Mouse (Mus musculus): ENCODE measurements at regions not wholly inside any gene's neighbourhood (a gene's known extent, or its start where the extent isn't known, plus 50 kb on each side); places are given as distances from the start of the nearest gene placed in this dataset.

DNA sequence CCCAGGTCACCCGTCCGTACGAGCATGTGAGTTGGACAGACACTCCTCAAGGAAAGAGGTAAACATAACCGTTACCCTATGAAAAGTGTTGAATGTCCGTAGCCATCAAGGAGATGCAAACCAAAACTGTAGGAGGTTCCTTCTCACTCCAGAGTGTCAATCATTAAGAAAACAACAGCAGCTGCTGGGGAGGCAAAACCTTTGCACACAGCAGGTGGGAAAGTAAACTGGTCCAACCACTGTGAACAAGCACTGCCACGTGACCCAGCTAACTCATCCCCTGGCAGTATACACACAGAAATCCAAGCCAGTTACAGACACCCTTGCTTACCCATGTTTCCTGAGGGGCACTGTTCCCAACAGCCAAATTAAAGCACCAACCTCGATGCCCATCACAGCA lies 54.7 kb upstream of the Irx5 start:
- no peak for ATAC-seq (replicated peaks; ENCODE audit: low FRiP score, poor library complexity, severe bottlenecking)

DNA sequence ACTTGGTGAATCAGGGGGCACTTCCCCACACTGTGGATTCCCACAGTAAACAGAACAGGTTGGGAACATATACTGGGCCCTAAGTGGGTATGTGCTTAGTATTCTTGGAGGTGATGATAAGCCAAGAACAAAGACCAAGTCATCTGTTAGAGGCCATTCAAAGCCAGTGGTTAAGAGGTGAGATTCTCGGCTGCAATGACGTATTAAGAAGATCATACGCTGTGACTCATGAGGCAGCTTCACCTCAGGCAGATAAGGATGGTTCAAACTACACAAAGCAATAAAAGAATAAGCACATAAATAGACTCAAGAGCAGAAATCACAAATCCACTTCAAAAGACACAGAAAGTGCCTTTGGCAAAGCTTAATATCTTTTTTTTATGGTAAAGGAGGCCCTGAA lies 56.4 kb upstream of the Irx5 start:
- no peak for ATAC-seq (replicated peaks; ENCODE audit: low FRiP score, poor library complexity, severe bottlenecking)

DNA sequence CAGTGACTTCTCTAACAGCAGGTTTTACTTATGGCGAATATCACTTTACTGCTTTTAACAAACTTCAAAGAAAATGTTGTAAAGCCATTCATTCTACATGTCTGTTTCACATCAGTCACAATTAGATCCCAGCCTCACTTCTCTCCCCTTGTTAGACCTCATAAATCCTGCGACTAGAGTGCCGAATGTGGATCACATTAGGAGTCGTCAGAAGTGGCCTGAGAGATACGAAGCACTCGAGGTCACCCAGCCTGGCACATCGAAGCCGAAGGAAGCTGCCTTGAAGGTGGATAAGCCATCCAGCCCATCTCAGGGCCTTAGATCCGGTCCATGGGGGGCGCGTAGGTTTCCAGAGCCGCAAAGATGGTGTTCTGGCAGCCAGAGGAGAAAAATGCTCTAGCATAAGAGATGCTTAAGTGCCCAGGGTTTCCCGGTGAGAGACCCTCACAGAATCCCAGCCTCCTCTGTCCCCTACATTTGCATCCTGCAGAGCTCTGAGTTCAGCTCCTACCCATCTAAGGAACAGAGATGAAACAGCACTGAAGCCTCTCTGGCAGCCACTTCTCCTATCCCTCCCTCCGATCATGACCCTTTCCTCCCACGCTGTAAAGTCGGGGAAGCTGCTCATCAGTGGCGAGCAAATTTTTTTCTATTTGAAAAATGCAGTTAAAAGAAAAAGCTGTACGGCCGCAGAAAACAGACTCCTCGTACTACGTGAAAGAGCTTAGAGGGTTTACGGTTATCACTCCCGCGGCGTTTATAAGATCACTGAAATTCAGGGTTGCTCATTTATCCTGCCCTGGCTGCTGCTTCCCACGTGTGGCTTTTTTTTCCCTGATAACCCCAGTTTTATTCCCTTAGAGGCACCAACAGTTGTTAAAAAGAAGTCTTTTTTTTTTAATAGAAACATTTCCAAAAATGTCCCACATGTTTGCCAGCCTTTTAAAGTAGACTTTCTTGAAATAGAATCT lies 70.3 kb upstream of the Irx5 start:
- ATAC-seq (replicated peaks; ENCODE audit: low FRiP score, poor library complexity, severe bottlenecking) = no peak

DNA sequence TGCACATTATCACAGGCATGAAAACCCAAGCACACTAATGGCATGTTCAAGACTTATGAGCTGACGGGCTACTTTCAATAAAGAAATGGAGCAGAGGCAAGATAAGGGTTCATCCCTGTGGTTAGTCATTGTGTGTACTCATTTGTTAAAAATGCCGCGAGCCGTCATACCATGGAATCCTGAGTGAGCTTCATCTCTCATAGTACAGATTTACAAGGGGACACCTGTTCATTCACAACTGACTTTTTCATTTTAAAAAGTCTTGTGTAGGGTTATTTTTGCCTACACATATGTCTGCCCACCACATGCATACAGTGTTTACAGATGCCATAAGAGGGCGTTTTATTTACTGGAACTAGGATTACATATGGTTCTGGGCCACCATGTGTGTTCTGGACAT lies 81.7 kb upstream of the Irx5 start:
- ATAC-seq (replicated peaks; ENCODE audit: low FRiP score, poor library complexity, severe bottlenecking) = no peak

DNA sequence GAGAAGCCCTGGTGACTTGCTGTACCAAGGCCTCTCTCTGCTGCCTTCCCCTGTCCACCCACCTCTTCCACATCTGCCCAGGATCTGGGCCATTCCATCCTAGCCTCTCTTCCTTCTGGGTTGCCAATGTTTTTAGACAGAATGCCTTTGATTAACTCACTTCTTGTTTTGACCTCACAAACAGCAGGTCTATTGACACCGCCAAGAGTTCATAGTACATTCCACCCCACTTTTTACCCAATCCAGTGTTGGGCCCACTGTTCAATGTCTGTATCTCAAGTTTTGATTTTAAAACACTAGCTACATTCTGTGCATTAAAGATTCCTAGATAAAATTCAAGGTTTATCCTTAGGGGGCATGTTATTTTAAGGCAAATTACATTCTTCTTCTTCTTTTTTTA lies 84.7 kb upstream of the Irx5 start:
- ATAC-seq (replicated peaks; ENCODE audit: low FRiP score, poor library complexity, severe bottlenecking) = no peak

DNA sequence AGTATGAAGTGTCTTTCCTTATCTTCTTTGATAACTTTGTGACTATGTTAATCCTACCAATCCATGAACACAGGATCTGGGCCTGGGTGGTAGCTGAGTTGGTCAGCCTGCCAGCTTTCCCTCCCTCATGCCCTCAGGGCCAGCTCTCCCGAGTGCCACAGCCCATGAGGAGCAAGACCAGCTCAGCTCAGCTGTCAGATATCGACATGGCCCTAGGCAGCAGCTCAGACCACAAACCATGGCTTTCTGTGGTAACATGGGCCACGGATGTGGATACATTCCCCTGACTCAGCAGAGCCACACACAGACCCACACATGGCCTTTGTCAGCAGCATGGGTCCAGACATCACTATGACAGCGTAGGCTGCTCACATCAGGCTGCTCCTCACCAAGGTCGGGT lies 85.4 kb upstream of the Irx5 start:
- ATAC-seq (replicated peaks; ENCODE audit: low FRiP score, poor library complexity, severe bottlenecking) = no peak

DNA sequence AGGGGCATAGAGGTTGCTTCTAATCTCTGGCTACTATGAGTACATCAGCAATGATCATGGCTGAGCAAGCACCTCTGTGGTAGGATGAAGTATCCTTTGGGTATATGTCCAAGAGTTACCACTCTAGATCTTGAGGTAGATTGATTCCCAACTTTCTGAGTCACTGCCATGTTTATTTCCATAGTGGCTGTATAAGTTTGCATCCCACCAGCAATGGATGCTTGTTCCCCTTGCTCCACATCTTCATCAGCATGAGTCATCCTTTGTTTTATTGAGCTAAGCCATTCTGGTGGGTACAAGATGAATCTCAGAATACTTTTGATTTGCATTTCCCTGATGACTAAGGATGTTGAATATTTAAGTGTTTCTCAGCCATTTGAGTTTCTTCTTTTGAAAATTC lies 86.8 kb upstream of the Irx5 start:
- no peak for ATAC-seq (replicated peaks; ENCODE audit: low FRiP score, poor library complexity, severe bottlenecking)

DNA sequence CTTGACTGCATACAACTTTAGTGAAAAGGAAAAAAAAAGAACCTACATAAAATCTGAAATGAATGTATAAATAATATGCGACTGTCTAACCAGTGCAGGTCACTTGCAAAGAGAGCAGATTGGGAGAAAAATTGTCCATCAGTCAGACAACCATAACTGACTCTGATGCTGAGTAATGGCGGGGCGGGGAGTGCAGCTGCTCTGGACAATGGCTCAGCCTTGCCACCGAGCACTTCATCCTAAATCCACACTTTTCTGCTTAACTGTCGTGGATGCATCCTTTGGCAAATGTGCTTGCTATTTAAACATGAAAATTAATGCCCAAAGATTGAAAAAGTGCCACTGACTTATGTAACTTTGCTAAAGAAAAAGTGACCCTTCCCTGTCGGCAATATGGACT lies 90.0 kb upstream of the Irx5 start:
- ATAC-seq (replicated peaks; ENCODE audit: low FRiP score, poor library complexity, severe bottlenecking) = no peak

DNA sequence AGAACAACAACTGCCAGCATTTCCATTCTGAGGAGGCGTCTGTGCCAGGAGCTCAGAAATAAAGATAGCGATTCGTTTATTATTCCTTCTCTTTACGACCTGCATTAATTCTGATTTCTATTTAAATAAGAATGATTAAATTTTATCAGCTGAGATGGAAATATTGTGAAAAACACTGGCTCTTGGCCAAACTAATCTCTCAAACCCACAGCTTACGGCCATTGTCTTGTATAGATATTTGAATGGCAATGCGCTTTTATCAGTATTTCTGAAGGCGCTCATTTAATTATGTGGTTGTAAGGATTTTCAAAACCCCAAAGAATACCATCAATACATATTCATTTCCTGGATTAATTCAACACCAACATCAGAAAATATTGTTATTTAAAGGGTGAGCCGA lies 97.4 kb upstream of the Irx5 start:
- ATAC-seq (replicated peaks; ENCODE audit: low FRiP score, poor library complexity, severe bottlenecking) = no peak

DNA sequence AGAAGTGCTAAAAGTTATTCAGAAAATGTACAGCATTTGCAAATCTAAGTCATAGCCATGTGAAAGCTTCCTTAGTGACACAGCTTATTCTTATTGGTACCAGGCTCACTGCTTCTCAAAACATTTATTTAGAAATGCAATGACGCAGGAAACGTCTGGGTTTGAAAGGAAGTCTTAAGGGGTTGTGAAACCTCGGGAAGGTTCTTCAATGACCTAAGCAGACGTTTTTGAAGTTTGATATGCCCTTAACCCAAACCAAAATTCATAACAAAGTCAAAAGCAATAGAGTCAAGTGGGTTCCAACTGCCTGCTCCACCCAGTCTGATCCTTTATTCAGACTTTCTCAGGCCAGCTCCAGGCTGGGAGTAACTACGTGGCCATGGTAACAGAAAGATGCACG lies 99.2 kb upstream of the Irx5 start:
- no peak for ATAC-seq (replicated peaks; ENCODE audit: low FRiP score, poor library complexity, severe bottlenecking)

DNA sequence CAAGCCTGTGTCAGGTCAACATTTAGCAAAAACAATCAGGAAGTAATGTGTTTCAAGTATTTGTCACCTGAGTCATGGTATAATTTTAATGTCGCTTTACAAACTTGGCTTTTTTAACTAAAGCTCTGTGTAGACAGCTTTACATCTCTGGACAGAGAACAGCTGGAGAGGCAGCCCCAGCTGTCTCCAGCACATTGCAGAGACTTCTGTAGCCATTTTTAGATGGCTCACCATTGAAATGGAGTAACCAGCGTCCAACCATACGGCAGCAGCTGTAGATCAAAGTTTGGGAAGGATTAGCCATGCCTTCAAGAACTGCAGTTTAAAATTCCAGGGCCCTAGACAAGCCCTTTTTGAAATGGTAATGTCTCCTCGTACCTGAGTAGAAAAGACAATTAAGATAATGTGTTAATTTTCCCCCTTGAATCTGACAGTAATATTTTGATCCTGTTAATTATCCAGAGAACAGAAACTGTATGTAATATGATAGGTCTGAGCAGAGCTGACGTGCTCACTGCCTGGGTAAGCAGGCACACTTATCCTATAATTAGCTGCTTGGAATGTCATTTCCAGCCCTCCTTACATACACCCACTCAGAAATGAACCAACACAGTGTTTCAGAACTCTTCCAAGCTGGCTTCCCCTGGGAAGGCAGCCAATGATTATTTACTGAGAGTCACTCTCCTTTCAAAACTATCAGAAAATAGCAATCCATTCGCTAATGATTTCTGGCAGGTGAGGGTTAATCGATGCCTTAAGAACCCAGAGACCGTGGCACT lies 104.6 kb upstream of the Irx5 start:
- ATAC-seq (replicated peaks; ENCODE audit: low FRiP score, poor library complexity, severe bottlenecking) = no peak

DNA sequence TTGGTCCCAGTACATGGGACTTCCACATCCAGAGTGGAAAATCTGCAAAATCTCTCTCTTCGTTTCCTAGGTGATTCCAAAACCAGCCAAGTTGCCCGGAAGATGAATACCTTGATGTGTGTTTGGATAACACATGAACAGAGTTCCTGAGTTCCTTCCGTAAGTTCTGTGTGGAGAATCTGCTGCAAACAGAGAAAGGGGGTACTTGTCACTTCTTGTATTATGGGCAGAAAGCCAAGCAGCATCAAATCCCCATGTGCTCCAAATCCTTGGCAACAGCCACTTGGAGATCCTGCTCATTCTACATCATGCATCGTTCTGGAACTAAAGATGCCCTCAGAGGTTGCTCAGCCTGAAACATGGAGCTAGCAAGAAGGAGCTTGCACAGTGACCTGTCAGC lies 111.1 kb upstream of the Irx5 start:
- no peak for ATAC-seq (replicated peaks; ENCODE audit: low FRiP score, poor library complexity, severe bottlenecking)

DNA sequence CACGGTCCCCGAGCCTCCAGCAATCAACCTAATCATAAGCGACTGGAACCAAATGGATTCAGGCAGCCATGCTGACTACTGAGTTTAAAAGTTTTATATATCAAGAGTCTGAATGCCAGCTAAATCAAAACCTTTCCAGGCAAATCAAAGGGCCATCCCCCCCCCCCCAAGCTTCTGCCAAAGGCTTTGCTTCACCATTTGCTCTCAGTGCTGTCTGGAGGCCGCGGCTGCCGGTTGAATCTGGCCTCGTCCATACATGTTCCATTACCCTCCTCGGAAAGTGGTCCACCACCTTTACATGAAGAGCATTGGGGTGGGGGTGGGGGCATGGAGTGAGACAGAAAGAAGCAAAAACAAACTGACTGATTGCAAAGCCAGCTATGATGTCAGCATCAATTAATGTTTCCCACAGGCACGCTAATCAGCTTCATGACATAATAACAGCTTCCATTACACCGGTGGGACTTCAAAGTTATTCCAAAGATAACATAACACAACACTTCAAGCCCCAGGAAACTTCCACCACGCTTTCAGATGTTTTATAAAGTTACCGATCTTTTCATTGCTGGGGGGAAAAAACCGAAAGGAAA lies 116.6 kb upstream of the Irx5 start:
- no peak for ATAC-seq (replicated peaks; ENCODE audit: low FRiP score, poor library complexity, severe bottlenecking)

DNA sequence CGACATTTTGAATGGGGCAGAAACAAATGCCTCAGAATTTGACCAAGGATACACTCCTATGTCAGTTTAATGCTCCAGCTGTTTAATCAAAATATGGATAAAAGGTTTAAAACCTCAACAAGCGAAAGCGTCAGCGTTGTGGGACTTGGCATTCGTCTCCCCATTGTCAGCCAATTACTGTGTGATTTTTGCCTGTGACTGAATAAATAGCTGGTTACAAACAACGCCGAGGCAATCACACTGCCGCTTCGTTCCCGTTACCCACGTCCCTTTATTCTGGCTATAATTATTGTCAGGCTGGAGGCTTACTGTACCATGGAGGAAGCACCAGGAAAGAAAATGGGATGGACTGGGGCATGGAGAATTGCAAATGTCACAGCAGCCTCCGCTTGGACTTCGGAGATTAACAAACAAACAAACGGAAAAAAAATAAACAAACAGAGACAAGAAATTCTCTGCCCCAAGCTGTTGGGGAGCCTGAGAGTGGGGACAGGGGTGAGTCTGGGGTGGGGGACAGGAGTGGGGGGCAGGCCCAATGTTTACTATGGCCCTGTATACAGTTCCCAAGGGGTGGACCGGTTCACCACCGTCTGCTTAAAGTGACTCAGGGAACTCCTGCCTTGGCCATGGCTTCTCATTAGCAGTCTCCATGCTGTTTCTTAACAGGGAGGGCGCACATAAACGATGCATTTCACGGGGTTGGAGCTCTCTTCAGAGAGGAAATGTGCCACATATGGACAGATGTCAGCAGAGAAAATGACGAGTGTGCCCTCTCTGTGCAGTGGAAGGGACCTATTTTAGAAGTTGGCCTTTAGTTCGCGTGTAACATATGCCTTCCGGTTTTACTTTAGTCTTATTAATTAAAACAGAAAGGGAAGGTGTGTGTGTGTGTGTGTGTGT lies 125.8 kb upstream of the Irx5 start:
- ATAC-seq (replicated peaks; ENCODE audit: low FRiP score, poor library complexity, severe bottlenecking) = no peak

DNA sequence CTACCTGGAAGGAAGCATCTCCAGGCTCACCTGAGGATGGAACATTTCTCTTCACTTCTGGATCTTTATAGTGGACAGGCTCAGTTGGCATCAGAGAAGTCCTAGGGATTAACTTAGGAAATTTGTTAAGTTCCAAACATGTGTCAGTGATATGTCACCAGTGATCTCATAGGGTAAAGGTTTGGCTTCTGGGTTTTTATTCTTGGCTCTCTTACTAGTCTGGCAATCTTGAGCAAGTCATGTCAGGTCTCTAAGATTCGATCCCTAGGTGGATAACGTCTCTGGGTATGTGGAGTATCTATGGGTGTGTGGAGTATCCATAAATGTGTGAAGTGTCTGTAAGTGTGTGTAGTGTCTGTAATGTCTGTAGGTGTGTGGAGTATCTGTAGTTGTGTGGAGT lies 127.9 kb upstream of the Irx5 start:
- ATAC-seq (replicated peaks; ENCODE audit: low FRiP score, poor library complexity, severe bottlenecking) = no peak

DNA sequence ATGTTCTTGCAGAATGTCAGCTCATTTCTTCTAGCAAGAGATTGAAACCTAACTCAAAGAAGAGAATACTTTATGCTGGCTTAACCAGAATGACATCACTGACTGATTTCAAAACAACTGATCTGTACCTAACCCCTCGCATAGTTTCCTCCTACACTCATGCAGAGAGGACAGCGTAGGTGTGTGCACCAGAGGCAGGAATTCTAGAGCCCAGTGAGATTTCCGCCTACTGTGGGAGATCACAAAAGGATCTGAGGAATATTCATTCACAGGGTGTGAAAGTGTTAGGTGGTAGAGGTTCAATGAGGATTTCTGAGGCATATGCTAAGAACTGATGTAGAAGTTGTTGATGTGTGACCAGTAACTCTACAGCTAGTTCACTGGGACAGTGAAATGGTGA lies 132.5 kb upstream of the Irx5 start:
- ATAC-seq (replicated peaks; ENCODE audit: low FRiP score, poor library complexity, severe bottlenecking) = no peak

DNA sequence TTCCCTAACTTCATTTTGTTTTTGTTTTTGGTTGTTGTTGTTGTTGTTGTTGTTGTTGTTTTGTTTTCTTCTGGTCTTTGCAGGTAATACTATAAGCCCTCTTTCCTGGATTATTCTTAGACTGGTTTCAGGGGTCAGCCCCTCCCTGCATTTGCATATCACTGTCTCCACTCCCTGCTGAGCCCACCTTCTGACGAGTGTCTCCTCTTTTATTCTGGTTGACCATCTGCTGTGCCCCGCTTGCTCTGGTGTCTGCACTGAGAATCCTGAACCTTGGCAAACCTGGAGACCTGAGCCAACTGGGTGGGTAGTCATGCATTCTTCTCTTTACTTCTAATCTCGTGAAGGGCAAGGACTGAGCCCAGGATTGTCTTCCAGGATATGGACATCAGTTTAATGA lies 134.4 kb upstream of the Irx5 start:
- no peak for ATAC-seq (replicated peaks; ENCODE audit: low FRiP score, poor library complexity, severe bottlenecking)

DNA sequence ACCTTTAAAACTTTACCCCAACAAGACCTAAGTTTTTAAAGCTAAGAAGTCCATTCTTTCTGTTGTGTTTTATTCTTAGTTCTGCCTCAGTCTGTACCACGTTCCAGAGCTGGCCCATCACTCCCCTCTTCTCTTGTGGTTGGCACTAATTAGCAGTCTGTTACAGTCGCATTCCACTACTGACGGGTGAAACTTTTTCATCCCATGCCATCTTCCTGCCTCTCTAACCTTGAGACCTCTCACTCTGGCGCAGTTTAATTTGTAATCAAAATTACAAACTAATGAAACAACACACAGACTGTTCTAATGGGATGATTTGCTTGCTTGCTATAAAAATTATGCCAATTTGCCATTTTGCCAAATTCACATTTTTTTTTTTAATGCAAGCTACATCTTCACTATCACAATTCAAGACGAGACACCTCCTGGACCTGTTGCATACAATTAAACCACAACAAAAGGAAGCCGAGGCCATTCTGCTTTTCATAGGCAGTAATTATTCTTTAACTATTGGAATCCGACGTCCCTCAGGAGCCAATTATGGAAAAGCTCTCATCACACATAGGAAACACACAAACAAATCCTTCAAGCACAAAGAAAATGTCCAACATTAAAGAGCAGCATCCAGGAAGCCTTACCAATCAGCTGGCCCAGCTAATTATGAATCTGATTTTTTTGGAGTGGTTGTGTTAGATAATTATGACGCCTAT lies 138.1 kb upstream of the Irx5 start:
- ATAC-seq (replicated peaks; ENCODE audit: low FRiP score, poor library complexity, severe bottlenecking) = no peak

DNA sequence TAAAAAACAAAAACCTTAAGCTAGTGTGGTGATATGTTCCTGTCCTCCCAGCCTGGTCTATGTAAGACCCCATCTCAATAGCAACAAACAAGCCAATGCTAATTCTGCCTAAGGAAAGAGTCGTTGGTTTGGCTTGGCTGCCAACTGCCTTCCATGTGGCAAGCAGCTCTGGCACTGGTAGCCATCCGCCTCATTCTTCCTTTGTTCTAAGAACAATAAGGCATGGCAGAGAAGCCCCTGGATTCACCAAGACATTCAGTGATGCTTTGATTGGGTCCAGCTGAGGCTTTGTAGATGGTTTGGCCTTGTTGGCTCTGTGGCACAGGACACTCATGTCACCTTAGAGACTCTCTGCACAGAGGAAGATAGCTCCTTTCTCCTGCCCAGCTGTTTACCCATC lies 139.9 kb upstream of the Irx5 start:
- no peak for ATAC-seq (replicated peaks; ENCODE audit: low FRiP score, poor library complexity, severe bottlenecking)
